Mouse (Mus musculus) adipocyte (in vitro differentiated cells): ENCODE data around the gene Igf2r.
"Not testable (repeated sequence)": the region's sequence is repeated elsewhere in the genome, so short reads cannot be mapped to it uniquely, and the experiment has no call there.

Source experiments
- DNase-seq: peaks from one replicate; pipeline ENCODE4 v3.0.0-alpha.2; 2016; ENCODE audit warnings: low spot score

Igf2r gene

GRCm38 (mm10) chr17:12715032-12715431 is 54.4 kb downstream of the Igf2r start:
- DNase-seq: no peak

- peak; percentile 39 for DNase-seq
These were observed 55.3 kb downstream of the Igf2r start for GRCm38 (mm10) chr17:12714080-12714561.

DNA sequence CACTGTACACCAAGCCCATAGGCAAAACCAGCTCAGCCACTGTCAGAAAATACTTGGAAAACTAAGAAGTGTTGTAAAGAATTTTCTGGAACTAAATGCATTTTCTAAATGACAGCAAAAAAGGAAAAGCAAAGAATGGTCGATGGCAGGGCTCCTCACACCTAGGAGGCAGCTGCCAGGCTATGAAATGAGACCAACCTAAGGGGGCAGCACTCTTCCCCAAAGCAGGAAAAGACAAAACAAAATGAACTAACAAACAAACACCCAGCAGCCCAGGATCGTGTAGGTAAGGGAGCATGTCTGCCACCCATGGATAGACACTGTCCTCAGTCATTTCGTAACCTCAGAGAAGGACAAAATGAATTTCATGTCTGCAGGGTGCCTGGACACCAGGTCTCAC is 56.5 kb downstream of the Igf2r start:
- DNase-seq: no peak

GRCm38 (mm10) chr17:12712191-12712590 is 57.3 kb downstream of the Igf2r start:
- peak; percentile 19 for DNase-seq

DNA sequence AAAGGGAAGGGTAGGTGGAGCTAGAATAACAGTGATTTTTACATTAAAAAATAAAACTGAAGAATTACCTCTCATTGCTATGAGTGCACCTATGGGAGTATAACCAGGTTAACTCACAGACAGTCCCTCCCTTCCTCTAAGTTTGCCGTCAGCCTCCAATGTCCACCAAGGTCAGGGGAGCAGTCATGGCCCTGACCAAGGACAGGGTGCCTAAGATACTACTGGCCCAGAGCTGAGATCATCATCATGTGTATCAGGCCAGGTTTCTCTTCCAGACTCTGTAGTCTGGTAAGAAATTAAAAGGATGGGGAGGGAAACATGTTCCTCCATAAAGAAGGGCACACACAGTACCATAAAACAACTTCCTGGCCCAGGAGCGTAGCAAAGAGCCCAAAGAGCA is 58.5 kb downstream of the Igf2r start:
- DNase-seq: no peak

- DNase-seq: no peak
These were observed 59.2 kb downstream of the Igf2r start for GRCm38 (mm10) chr17:12710050-12710780.

- DNase-seq: no peak
These were observed 61.1 kb downstream of the Igf2r start for GRCm38 (mm10) chr17:12708398-12708797.

- no peak for DNase-seq
These were observed 62.8 kb downstream of the Igf2r start for GRCm38 (mm10) chr17:12706590-12707049.

GRCm38 (mm10) chr17:12702901-12703300 is 66.6 kb downstream of the Igf2r start:
- no peak for DNase-seq

GRCm38 (mm10) chr17:12700373-12700772 is 69.1 kb downstream of the Igf2r start:
- no peak for DNase-seq

GRCm38 (mm10) chr17:12691899-12692298 is 77.6 kb downstream of the Igf2r start:
- DNase-seq: no peak

- peak; percentile 39 for DNase-seq
These were observed 79.9 kb downstream of the Igf2r start for GRCm38 (mm10) chr17:12689537-12689936.

GRCm38 (mm10) chr17:12688427-12689110 is 80.9 kb downstream of the Igf2r start:
- DNase-seq: peak; percentile 97

- DNase-seq: no peak
These were observed 84.4 kb downstream of the Igf2r start for GRCm38 (mm10) chr17:12684928-12685624.

GRCm38 (mm10) chr17:12684412-12684811 is 85.1 kb downstream of the Igf2r start:
- DNase-seq: no peak

DNA sequence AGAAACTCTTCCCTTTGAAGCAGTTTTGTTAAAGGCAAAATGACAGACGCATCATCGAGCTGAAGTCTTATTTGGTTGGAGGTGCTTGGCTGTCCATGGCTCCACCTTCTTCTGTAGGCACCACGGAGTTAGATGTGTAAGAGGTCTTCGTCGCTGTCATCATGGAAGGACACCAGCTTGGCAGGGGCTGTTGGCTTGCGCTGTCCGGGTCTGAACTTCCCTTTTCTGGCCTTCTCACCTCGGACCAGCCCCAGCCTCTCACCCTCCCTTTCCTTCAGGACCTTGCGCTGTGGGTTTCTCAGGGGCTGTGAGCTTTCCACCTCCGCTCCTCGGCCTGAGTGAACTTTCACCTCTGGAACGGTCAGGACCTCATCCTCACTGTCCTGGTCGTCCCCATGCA is 85.9 kb downstream of the Igf2r start:
- DNase-seq: no peak

- DNase-seq: no peak
These were observed 91.2 kb downstream of the Igf2r start for GRCm38 (mm10) chr17:12678261-12678660.

DNA sequence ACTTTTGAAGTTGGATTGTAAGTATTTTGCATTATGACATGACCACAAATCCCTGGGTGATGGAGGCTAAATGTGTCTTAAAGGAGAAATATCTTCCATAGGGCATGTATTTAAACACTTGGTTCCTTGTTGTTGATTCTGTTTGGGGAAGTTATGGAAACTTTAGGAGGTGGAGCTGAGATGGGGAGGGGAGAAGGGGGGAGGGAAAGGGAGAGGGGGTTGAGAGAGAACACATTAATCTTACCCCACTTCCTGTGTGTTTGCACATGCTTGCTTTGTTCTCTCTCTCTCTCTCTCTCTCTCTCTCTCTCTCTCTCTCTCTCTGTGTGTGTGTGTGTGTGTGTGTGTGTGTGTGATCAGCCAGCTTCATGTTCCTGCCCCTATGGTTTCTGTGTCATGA is 92.3 kb downstream of the Igf2r start:
- no peak for DNase-seq

- peak; percentile 22 for DNase-seq
These were observed 93.8 kb downstream of the Igf2r start, which contains the start of gene Slc22a1 for GRCm38 (mm10) chr17:12675646-12676045. Gene Slc22a1, minus strand, starts transcription at chr17:12675829.

- DNase-seq: not testable (repeated sequence)
These were observed 94.5 kb downstream of the Igf2r start for GRCm38 (mm10) chr17:12674980-12675379.

GRCm38 (mm10) chr17:12673871-12674270 is 95.6 kb downstream of the Igf2r start:
- no peak for DNase-seq

DNA sequence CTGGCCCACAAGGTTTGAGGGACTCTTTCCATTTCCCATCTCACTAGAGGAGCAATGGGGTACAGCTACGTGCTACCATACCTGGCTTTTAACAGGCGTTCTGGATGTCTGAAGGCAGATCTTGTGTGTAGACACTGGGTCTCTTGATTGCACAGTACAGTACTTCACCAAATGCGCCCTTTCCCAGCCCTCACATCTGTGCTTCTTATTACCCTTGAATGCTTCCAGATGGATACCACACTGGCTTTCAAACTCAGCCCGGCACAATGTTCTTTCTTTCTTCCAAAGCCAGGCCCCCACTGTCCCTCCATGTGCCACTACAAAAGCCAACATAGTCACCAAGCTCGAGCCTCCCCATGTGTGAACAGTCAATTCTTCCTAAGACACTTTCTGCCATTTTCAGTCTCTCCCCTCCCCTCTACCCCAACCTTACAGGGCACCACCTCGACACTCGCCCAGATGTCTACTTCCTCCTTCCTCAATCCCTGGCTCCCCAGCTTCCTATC is 97.1 kb downstream of the Igf2r start:
- DNase-seq: no peak
